Mouse (Mus musculus): Measurements from ENCODE around the gene Ephx1. TPM values are rescaled to one million over a fixed set of nuclear protein-coding genes. Genes with fewer than 3 reads are reported as not detected.

The Ephx1 gene
- polyA plus RNA-seq (2012; rRNA removed) = 3.1 and 4.2 TPM in 2 replicates

DNA sequence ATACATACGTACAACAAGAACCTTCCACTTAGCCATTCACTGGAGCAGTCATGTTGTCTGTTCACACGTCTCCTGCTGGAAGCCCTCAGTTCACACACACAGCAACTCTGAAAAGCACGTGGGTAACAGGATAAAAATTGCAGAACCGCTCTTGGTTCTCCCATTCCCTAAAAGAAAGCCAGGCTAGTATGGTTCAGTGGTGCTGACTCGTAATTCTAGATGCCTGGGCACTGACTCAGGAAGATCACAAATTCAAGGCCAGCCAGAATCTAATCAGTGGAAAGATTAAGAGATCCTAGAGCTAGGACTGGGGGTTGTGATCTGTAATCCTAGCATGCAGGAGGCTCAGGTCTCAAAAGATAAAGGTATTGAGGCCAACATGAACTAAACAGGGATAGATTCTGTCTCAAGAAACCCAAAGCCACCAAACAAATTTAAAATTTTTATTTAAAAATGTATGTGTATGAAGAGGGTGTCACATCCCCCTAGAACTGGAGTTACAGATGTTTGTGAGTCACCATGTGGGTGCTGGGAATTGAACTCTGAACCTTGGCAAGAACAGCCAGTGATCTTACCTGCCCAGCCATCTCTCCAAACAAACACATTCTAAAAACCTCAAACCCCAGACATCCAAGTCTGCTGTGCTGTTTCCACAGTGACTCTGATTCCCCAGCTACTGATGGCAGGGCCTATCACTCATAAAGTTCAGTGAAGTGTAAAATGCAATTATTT, at the start of gene Ephx1:
Gene Ephx1, minus strand, starts transcription at position 149 of the 732 bp plus-strand sequence.

DNA sequence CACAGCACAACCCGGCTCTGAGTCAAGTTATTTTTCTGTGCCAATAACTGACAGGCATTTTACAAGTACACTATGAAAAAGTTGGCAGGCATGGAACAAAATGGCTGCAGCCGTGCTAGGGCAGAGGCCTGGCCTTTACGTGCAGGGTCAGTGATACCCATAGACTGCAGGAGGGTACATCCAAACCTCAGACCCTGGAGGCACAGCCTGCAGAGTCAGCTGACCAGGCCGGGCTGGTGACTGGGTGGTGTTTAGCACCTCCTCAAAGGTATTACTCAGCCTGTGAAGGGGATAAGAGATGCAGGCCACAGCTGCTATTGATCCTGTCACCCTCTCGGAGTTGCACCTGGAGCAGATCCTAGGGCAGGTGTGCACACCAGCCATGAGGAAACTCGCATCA, 30.2 kb upstream of the Ephx1 start, which contains the start of gene 9130409I23Rik:
Gene 9130409I23Rik, plus strand, starts transcription at position 301 of the 400 bp plus-strand sequence.

GRCm38 (mm10) chr1:180942166-180943031, 78.3 kb downstream of the Ephx1 start, which contains the start of gene Tmem63a:
Tmem63a (plus strand) TSS chr1:180942344.

DNA sequence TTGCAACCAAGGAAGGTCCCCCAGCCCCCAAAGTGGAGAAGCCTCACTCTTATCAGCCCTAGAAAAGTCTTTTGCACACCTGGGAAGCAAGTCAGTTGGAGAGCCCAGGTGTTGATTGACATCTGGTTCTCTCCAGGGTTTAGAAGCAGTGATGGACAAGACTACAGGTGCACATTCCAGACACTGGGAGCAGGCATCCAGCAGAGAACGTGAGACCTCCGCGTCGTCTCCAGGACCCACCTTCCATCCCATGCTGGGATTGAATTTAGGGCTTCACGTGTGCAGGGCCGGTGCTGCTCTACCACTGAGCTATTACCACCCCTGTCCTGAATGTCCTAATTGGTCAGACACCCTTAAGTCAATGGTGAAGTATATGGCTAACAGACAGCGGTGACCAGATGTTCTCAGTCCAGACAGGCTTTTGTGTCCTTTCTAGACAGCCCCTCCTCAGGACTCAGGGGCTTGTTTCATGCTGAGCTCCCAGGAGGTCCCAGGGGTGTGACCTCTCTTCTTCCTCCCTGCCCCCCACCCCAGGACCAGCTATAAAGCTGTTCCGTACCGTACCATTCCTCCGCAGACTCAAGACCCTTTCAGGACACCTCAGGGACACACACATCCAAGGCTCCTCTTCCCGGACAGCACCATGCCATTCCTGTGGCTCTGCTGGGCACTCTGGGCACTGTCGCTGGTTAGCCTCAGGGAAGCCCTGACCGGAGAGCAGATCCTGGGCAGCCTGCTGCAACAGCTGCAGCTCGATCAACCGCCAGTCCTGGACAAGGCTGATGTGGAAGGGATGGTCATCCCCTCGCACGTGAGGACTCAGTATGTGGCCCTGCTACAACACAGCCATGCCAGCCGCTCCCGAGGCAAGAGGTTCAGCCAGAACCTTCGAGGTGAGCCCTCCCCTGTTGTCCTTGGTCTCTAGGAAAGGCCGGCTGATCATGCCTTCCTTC, 86.0 kb downstream of the Ephx1 start, which contains the start of gene Lefty1:
Gene Lefty1, plus strand, starts transcription at position 556 of the 953 bp plus-strand sequence.

Other genes with a start within 250 kb of the Ephx1 start
- 1,924 and 2,554 TPM in 2 replicates for gene H3f3a, start 207.0 kb downstream of the Ephx1 start, polyA plus RNA-seq (2012; rRNA removed)
- 20.2 and 21.8 TPM in 2 replicates for gene Sde2, start 169.8 kb downstream of the Ephx1 start, polyA plus RNA-seq (2012; rRNA removed)
- 0.76 and 1.4 TPM in 2 replicates for gene Lefty2, start 127.8 kb downstream of the Ephx1 start, polyA plus RNA-seq (2012; rRNA removed)
- gene Pycr2, start 116.6 kb downstream of the Ephx1 start, polyA plus RNA-seq (2012; rRNA removed) = 46.6 and 48.8 TPM in 2 replicates
- gene Lefty1, start 85.9 kb downstream of the Ephx1 start, polyA plus RNA-seq (2012; rRNA removed) = 0.69 and 1.8 TPM in 2 replicates
- 3.8 and 9.1 TPM in 2 replicates for gene Tmem63a, start 78.6 kb downstream of the Ephx1 start, polyA plus RNA-seq (2012; rRNA removed)
- gene 9130409I23Rik, start 30.3 kb upstream of the Ephx1 start, polyA plus RNA-seq (2012; rRNA removed) = not detected in 2 replicates
- gene Nvl, start 123.3 kb upstream of the Ephx1 start, polyA plus RNA-seq (2012; rRNA removed) = 69.6 and 73.7 TPM in 2 replicates
- 25.4 and 31.3 TPM in 2 replicates for gene Cnih4, start 123.8 kb upstream of the Ephx1 start, polyA plus RNA-seq (2012; rRNA removed)
- gene Wdr26, start 191.1 kb upstream of the Ephx1 start, polyA plus RNA-seq (2012; rRNA removed) = 65.6 and 70.0 TPM in 2 replicates